Mouse (Mus musculus) B cell, adult 62 days (primary cell): ENCODE measurements around the gene St6galnac3. TPM values are rescaled to one million over a fixed set of nuclear protein-coding genes. Genes with fewer than 3 reads are reported as not detected.

Experiments
- total RNA-seq: library from RNA; stranded (reverse); gene quantifications from 4 replicates; pipeline ENCODE4 v1.2.4, GENCODE M21; 2023

The St6galnac3 gene
- 8.5 to 13.9 TPM (median 11.6 TPM) in 4 replicates for total RNA-seq

DNA sequence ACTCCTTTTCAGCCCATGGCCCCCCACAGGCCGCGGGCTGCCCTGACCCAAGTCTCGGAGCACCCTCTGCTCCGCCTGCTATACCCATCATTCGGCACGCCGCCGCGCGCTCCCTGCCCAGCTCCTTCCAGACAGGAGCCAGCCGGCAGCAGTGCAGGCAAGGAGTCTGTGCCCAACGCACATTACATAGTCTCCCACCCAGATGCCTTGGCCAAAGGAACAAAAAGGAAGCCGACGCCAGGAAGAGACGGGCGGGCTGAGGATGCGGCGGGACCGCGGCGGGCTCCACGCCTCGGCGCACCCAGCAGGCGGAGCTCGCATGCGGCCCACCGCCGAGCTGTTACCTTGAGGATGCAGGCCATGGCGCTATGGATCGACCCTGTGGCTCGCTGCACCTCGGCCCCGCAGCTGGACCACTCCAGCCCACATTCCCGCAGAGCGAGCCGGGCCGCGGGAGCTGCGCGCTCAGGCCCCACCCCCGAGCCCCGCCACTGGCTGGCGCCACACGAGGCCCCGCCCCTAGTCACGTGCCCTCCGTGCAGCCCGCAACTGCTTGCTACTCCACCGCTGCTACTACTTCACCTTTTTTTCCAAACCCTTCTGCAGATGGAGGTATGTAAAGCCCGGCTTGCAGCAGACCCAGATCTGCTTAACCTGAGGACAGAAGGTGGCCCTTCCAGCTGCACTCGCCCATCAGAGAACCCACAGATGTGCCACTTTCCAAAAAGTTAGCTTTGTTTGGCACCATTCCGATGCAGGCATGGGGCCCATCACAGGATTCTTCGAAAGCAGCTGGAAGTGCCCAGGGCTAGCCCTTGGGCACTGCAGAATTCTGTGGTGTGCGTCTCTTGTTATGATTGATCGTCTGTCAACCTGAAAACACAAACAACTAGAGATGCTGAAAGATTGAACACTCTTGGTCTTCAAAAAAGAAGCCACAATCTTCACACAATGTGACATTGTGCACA is at the start of gene St6galnac3:
Gene St6galnac3 (minus strand): TSS at position 474 of the 968 bp plus-strand sequence.

Other genes with a start within 250 kb of the St6galnac3 start
- not detected in 4 replicates for gene Asb17, start 119.0 kb upstream of the St6galnac3 start, total RNA-seq
- gene Msh4, start 181.0 kb upstream of the St6galnac3 start, total RNA-seq, result 0.18 TPM in 1 of 4 replicates, not detected in the others
- 51.4 to 61.8 TPM (median 59.8 TPM) in 4 replicates for gene Rabggtb, start 187.8 kb upstream of the St6galnac3 start, total RNA-seq
- gene Acadm, start 219.5 kb upstream of the St6galnac3 start, total RNA-seq, result 47.1 to 52.5 TPM (median 51.8 TPM) in 4 replicates
- gene Slc44a5, start 248.3 kb upstream of the St6galnac3 start, total RNA-seq, result not detected in 4 replicates